Mouse (Mus musculus): Measurements from ENCODE around the gene Gemin5. TPM values are rescaled to one million over a fixed set of nuclear protein-coding genes. Genes with fewer than 3 reads are reported as not detected.

The Gemin5 gene
- polyA plus RNA-seq, 1 experiment from 2014 or later = 12.5 TPM

- Histone ChIP-seq H3K27ac (no peak overlapping the region), H3K4me3 (replicated peaks; ENCODE audit: low read length) (no peak overlapping the region), H3K9me3 (ENCODE audit: control insufficient read depth, low read length) (no peaks in the 10 kb centered on the region), H3K36me3 (replicated peaks; ENCODE audit: control insufficient read depth, insufficient read depth) (peaks cover 98% of the 10 kb centered on the region), H3K4me1 (replicated peaks; ENCODE audit: control insufficient read depth, insufficient read depth, low read length) (no peaks in the 10 kb centered on the region), H3K27me3 (ENCODE audit: control insufficient read depth, insufficient read depth, low read length) (no peaks in the 10 kb centered on the region), H3K9ac (no peak overlapping the region), H3K4me2 (replicated peaks) (no peak overlapping the region)
- DNase-seq (ENCODE audit: low spot score) = peak; percentile 73
- 68% methylated on average over 7 of the region's 7 CpGs for WGBS
- ATAC-seq (ENCODE audit: low FRiP score) = no peak
These were observed 41.8 kb downstream of the Gemin5 start for GRCm38 (mm10) chr11:58126397-58127160.

GRCm38 (mm10) chr11:58125021-58125420 is 43.3 kb downstream of the Gemin5 start:
- 87% methylated on average over 11 of the region's 11 CpGs for WGBS
- Histone ChIP-seq H3K4me3 (replicated peaks; ENCODE audit: low read length) (no peak overlapping the region), H3K27me3 (ENCODE audit: control insufficient read depth, insufficient read depth, low read length) (no peaks in the 10 kb centered on the region), H3K4me1 (replicated peaks; ENCODE audit: control insufficient read depth, insufficient read depth, low read length) (no peaks in the 10 kb centered on the region), H3K9ac (no peak overlapping the region), H3K4me2 (replicated peaks) (no peak overlapping the region), H3K36me3 (replicated peaks; ENCODE audit: control insufficient read depth, insufficient read depth) (peaks cover 98% of the 10 kb centered on the region), H3K9me3 (ENCODE audit: control insufficient read depth, low read length) (no peaks in the 10 kb centered on the region), H3K27ac (no peak overlapping the region)
- ATAC-seq (ENCODE audit: low FRiP score) (no peak), DNase-seq (ENCODE audit: low spot score) (no peak)

GRCm38 (mm10) chr11:58123711-58124110 is 44.6 kb downstream of the Gemin5 start:
- no peak overlapping the region for H3K9ac ChIP-seq
- H3K9me3 ChIP-seq (ENCODE audit: control insufficient read depth, low read length) = no peaks in the 10 kb centered on the region
- H3K27me3 ChIP-seq (ENCODE audit: control insufficient read depth, insufficient read depth, low read length) = no peaks in the 10 kb centered on the region
- no peak overlapping the region for H3K4me3 ChIP-seq (replicated peaks; ENCODE audit: low read length)
- no peak for DNase-seq (ENCODE audit: low spot score)
- H3K4me2 ChIP-seq (replicated peaks) = no peak overlapping the region
- peaks cover 95% of the 10 kb centered on the region for H3K36me3 ChIP-seq (replicated peaks; ENCODE audit: control insufficient read depth, insufficient read depth)
- ATAC-seq (ENCODE audit: low FRiP score) = no peak
- 85% methylated on average over 2 of the region's 2 CpGs for WGBS
- no peaks in the 10 kb centered on the region for H3K4me1 ChIP-seq (replicated peaks; ENCODE audit: control insufficient read depth, insufficient read depth, low read length)
- no peak overlapping the region for H3K27ac ChIP-seq

GRCm38 (mm10) chr11:58121351-58121750 is 47.0 kb downstream of the Gemin5 start:
- Histone ChIP-seq H3K9ac (no peak overlapping the region), H3K27ac (no peak overlapping the region), H3K4me3 (replicated peaks; ENCODE audit: low read length) (no peak overlapping the region), H3K36me3 (replicated peaks; ENCODE audit: control insufficient read depth, insufficient read depth) (peaks cover 94% of the 10 kb centered on the region), H3K9me3 (ENCODE audit: control insufficient read depth, low read length) (no peaks in the 10 kb centered on the region), H3K4me2 (replicated peaks) (no peak overlapping the region), H3K4me1 (replicated peaks; ENCODE audit: control insufficient read depth, insufficient read depth, low read length) (no peaks in the 10 kb centered on the region), H3K27me3 (ENCODE audit: control insufficient read depth, insufficient read depth, low read length) (no peaks in the 10 kb centered on the region)
- ATAC-seq (ENCODE audit: low FRiP score) = no peak
- WGBS = 95% methylated on average over 9 of the region's 9 CpGs
- DNase-seq (ENCODE audit: low spot score) = no peak

GRCm38 (mm10) chr11:58120655-58121054 is 47.7 kb downstream of the Gemin5 start:
- no peaks in the 10 kb centered on the region for H3K4me1 ChIP-seq (replicated peaks; ENCODE audit: control insufficient read depth, insufficient read depth, low read length)
- ATAC-seq (ENCODE audit: low FRiP score) (no peak), DNase-seq (ENCODE audit: low spot score) (no peak)
- peaks cover 94% of the 10 kb centered on the region for H3K36me3 ChIP-seq (replicated peaks; ENCODE audit: control insufficient read depth, insufficient read depth)
- no peak overlapping the region for H3K27ac ChIP-seq
- no peak overlapping the region for H3K4me2 ChIP-seq (replicated peaks)
- H3K4me3 ChIP-seq (replicated peaks; ENCODE audit: low read length) = no peak overlapping the region
- H3K9ac ChIP-seq = no peak overlapping the region
- no peaks in the 10 kb centered on the region for H3K9me3 ChIP-seq (ENCODE audit: control insufficient read depth, low read length)
- no peaks in the 10 kb centered on the region for H3K27me3 ChIP-seq (ENCODE audit: control insufficient read depth, insufficient read depth, low read length)
- 90% methylated on average over 3 of the region's 3 CpGs for WGBS

GRCm38 (mm10) chr11:58117044-58117652 is 51.2 kb downstream of the Gemin5 start:
- no peak overlapping the region for H3K4me2 ChIP-seq (replicated peaks)
- no peaks in the 10 kb centered on the region for H3K9me3 ChIP-seq (ENCODE audit: control insufficient read depth, low read length)
- H3K36me3 ChIP-seq (replicated peaks; ENCODE audit: control insufficient read depth, insufficient read depth) = peaks cover 95% of the 10 kb centered on the region
- DNase-seq (ENCODE audit: low spot score) = no peak
- no peak overlapping the region for H3K9ac ChIP-seq
- no peak overlapping the region for H3K4me3 ChIP-seq (replicated peaks; ENCODE audit: low read length)
- no peaks in the 10 kb centered on the region for H3K4me1 ChIP-seq (replicated peaks; ENCODE audit: control insufficient read depth, insufficient read depth, low read length)
- 89% methylated on average over 10 of the region's 10 CpGs for WGBS
- no peak overlapping the region for H3K27ac ChIP-seq
- no peak for ATAC-seq (ENCODE audit: low FRiP score)
- H3K27me3 ChIP-seq (ENCODE audit: control insufficient read depth, insufficient read depth, low read length) = no peaks in the 10 kb centered on the region

GRCm38 (mm10) chr11:58116560-58116959 is 51.8 kb downstream of the Gemin5 start:
- WGBS = 81% methylated on average over 1 of the region's 1 CpGs
- H3K9ac ChIP-seq = no peak overlapping the region
- H3K4me2 ChIP-seq (replicated peaks) = no peak overlapping the region
- no peaks in the 10 kb centered on the region for H3K27me3 ChIP-seq (ENCODE audit: control insufficient read depth, insufficient read depth, low read length)
- ATAC-seq (ENCODE audit: low FRiP score) (no peak), DNase-seq (ENCODE audit: low spot score) (no peak)
- H3K4me1 ChIP-seq (replicated peaks; ENCODE audit: control insufficient read depth, insufficient read depth, low read length) = no peaks in the 10 kb centered on the region
- no peaks in the 10 kb centered on the region for H3K9me3 ChIP-seq (ENCODE audit: control insufficient read depth, low read length)
- H3K27ac ChIP-seq = no peak overlapping the region
- H3K4me3 ChIP-seq (replicated peaks; ENCODE audit: low read length) = no peak overlapping the region
- H3K36me3 ChIP-seq (replicated peaks; ENCODE audit: control insufficient read depth, insufficient read depth) = peaks cover 95% of the 10 kb centered on the region

GRCm38 (mm10) chr11:58107664-58108337 is 60.5 kb downstream of the Gemin5 start:
- 94% methylated on average over 4 of the region's 4 CpGs for WGBS
- DNase-seq (ENCODE audit: low spot score) (no peak), ATAC-seq (ENCODE audit: low FRiP score) (no peak)
- peaks cover 22% of the 10 kb centered on the region for H3K4me1 ChIP-seq (replicated peaks; ENCODE audit: control insufficient read depth, insufficient read depth, low read length)
- H3K36me3 ChIP-seq (replicated peaks; ENCODE audit: control insufficient read depth, insufficient read depth) = peaks cover 34% of the 10 kb centered on the region
- H3K9me3 ChIP-seq (ENCODE audit: control insufficient read depth, low read length) = no peaks in the 10 kb centered on the region
- no peak overlapping the region for H3K4me3 ChIP-seq (replicated peaks; ENCODE audit: low read length)
- no peak overlapping the region for H3K4me2 ChIP-seq (replicated peaks)
- no peaks in the 10 kb centered on the region for H3K27me3 ChIP-seq (ENCODE audit: control insufficient read depth, insufficient read depth, low read length)
- H3K9ac ChIP-seq = no peak overlapping the region
- no peak overlapping the region for H3K27ac ChIP-seq

- Histone ChIP-seq H3K27ac (no peak overlapping the region), H3K9me3 (ENCODE audit: control insufficient read depth, low read length) (no peaks in the 10 kb centered on the region), H3K36me3 (replicated peaks; ENCODE audit: control insufficient read depth, insufficient read depth) (peaks cover 26% of the 10 kb centered on the region), H3K9ac (no peak overlapping the region), H3K4me2 (replicated peaks) (no peak overlapping the region), H3K4me3 (replicated peaks; ENCODE audit: low read length) (no peak overlapping the region), H3K27me3 (ENCODE audit: control insufficient read depth, insufficient read depth, low read length) (no peaks in the 10 kb centered on the region), H3K4me1 (replicated peaks; ENCODE audit: control insufficient read depth, insufficient read depth, low read length) (peaks cover 22% of the 10 kb centered on the region)
- ATAC-seq (ENCODE audit: low FRiP score) (no peak), DNase-seq (ENCODE audit: low spot score) (no peak)
- WGBS = 49% methylated on average over 3 of the region's 3 CpGs
These were observed 61.3 kb downstream of the Gemin5 start for GRCm38 (mm10) chr11:58107009-58107408.

Measured in hindbrain, embryonic 14.5 days (tissue).